ENCODE assay signal across 13 mouse cellular contexts in the genomic region with DNA sequence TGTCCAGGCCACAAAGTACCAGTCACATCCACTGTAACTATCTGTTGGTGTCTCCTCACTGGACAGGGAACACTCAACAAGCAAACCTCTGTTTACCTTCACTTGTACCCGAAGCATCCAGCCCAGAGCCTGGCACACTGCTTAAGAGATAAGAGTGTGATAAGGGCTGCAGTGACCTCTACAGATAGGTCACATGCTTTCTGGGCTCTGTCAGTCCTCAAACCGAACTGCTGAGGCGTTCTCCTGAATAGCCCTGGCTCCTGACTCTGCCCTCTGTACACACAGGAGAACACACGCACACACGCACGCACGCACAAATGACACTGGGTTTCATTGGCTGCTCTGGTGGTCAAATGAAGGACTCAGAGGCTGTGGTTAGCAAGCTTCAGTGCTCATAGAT. TPM values are rescaled to one million over a fixed set of nuclear protein-coding genes. Genes with fewer than 3 reads are reported as not detected.
DNase-seq lines count a peak whose midpoint lies in the region; ATAC-seq lines count a peak whose summit lies in the region.
"Had no signal": no experiment of that assay in that cellular context is flagged by ENCODE, and none has a peak within 500 bp of the region (broad histone marks: within the 10 kb centered on the region; RNA-seq: fewer than 3 reads in every experiment).

No protein-coding gene starts in this region.

- no peak overlapping the region for H3K4me3 ChIP-seq in heart, embryonic 11.5 days (ENCODE audit: low read depth, low read length)
- H3K4me3 ChIP-seq in heart, embryonic 15.5 days: no peak overlapping the region
- no peak overlapping the region for H3K4me3 ChIP-seq in liver, embryonic 16.5 days (ENCODE audit: low read depth, low read length)
- H3K4me3 ChIP-seq: hindbrain, embryonic 12.5 days; lung, embryonic 15.5 days had no signal

- no peaks in the 10 kb centered on the region for H3K36me3 ChIP-seq in heart, embryonic 11.5 days (ENCODE audit: control insufficient read depth, insufficient read depth, low read length)
- H3K36me3 ChIP-seq in heart, embryonic 15.5 days: no peaks in the 10 kb centered on the region
- H3K36me3 ChIP-seq in liver, embryonic 16.5 days (ENCODE audit: control insufficient read depth, insufficient read depth): no peaks in the 10 kb centered on the region
- H3K36me3 ChIP-seq: hindbrain, embryonic 12.5 days; lung, embryonic 15.5 days had no signal

- ATAC-seq in heart, embryonic 11.5 days (replicated peaks; ENCODE audit: insufficient number of reproducible peaks, low FRiP score, low TSS enrichment): peak; percentile 17; the same call in 1 of the 2 replicates
- ATAC-seq in heart, embryonic 15.5 days (replicated peaks; ENCODE audit: insufficient number of reproducible peaks, insufficient read depth, low FRiP score, low read depth): peak; percentile 54; the same call in 1 of the 2 replicates
- peak; percentile 77 for ATAC-seq in liver, embryonic 16.5 days (ENCODE audit: low read depth)

- H3K9me3 ChIP-seq in heart, embryonic 11.5 days (replicated peaks; ENCODE audit: control insufficient read depth, low read length): no peaks in the 10 kb centered on the region
- H3K9me3 ChIP-seq in heart, embryonic 15.5 days (replicated peaks): no peaks in the 10 kb centered on the region
- no peaks in the 10 kb centered on the region for H3K9me3 ChIP-seq in liver, embryonic 16.5 days (replicated peaks; ENCODE audit: control insufficient read depth, low read length)
- H3K9me3 ChIP-seq: hindbrain, embryonic 12.5 days; lung, embryonic 15.5 days had no signal

- WGBS in heart, embryonic 11.5 days (ENCODE audit: insufficient replicate concordance): 25% methylated on average over 7 of the region's 7 CpGs
- WGBS in heart, embryonic 15.5 days: 27% methylated on average over 7 of the region's 7 CpGs
- 29% methylated on average over 7 of the region's 7 CpGs for WGBS in liver, embryonic 16.5 days (ENCODE audit: insufficient replicate concordance)

- H3K27me3 ChIP-seq in heart, embryonic 11.5 days (ENCODE audit: control insufficient read depth, insufficient read depth, low read length): no peaks in the 10 kb centered on the region
- no peaks in the 10 kb centered on the region for H3K27me3 ChIP-seq in heart, embryonic 15.5 days
- no peaks in the 10 kb centered on the region for H3K27me3 ChIP-seq in liver, embryonic 16.5 days (ENCODE audit: control insufficient read depth, insufficient read depth, low read depth, low read length)
- H3K27me3 ChIP-seq: hindbrain, embryonic 12.5 days; lung, embryonic 15.5 days had no signal

- H3K27ac ChIP-seq in heart, embryonic 11.5 days (ENCODE audit: low read depth, low read length): peak overlapping the region; percentile 22; the same call in 1 of the 2 replicates
- H3K27ac ChIP-seq in heart, embryonic 15.5 days: peak overlapping the region; percentile 48; the same call in 1 of the 2 replicates
- H3K27ac ChIP-seq in liver, embryonic 16.5 days (ENCODE audit: low read length): no peak overlapping the region
- H3K27ac ChIP-seq: hindbrain, embryonic 12.5 days; lung, embryonic 15.5 days had no signal

- peaks cover 47% of the 10 kb centered on the region for H3K4me1 ChIP-seq in heart, embryonic 11.5 days (ENCODE audit: control insufficient read depth, insufficient read depth, low read length)
- peaks cover 54% of the 10 kb centered on the region for H3K4me1 ChIP-seq in heart, embryonic 15.5 days (replicated peaks)
- H3K4me1 ChIP-seq in liver, embryonic 16.5 days (ENCODE audit: control insufficient read depth, low read depth, low read length): peaks cover 31% of the 10 kb centered on the region

- DNase-seq in heart, postnatal 4 days: no peak
- DNase-seq in A20 (ENCODE audit: low read depth, low spot score): peak; percentile 52
- DNase-seq in urinary bladder, postnatal 10 days (ENCODE audit: low spot score): no peak
- no peak for DNase-seq in adrenal gland, adult 18-20 months (ENCODE audit: low spot score in 2 of 2)
- no peak for DNase-seq in adrenal gland, postnatal 14 days
- DNase-seq: gastrocnemius, postnatal 14 days; kidney, adult 8-10 months; right cerebral cortex, adult 18-20 months had no signal

- H3K9ac ChIP-seq in heart, embryonic 11.5 days (ENCODE audit: low read depth, low read length): peak overlapping the region; percentile 34; the same call in 1 of the 2 replicates
- no peak overlapping the region for H3K9ac ChIP-seq in heart, embryonic 15.5 days
- no peak overlapping the region for H3K9ac ChIP-seq in liver, embryonic 16.5 days (ENCODE audit: low read depth, low read length)
- H3K9ac ChIP-seq: hindbrain, embryonic 12.5 days; lung, embryonic 15.5 days had no signal

- H3K4me2 ChIP-seq in heart, embryonic 11.5 days: no peak overlapping the region
- no peak overlapping the region for H3K4me2 ChIP-seq in heart, embryonic 15.5 days
- H3K4me2 ChIP-seq in liver, embryonic 16.5 days (ENCODE audit: low read depth, low read length): no peak overlapping the region
- H3K4me2 ChIP-seq: hindbrain, embryonic 12.5 days; lung, embryonic 15.5 days had no signal

RNA-seq across cellular contexts. Expression of a gene that starts 8.5 kb away (rescaled TPM):
- 4.9 and 5.7 TPM in 2 replicates for polyA plus RNA-seq in heart, embryonic 11.5 days (2014; fragmentation: Nextera tagmentation; extraction: Ambion mirVana)
- total RNA-seq in heart, postnatal 4 days (2021): 10 to 100 TPM; 10.3 to 12.9 TPM
- 5.3 and 9.9 TPM in 2 replicates for polyA plus RNA-seq in heart, embryonic 15.5 days (2015; fragmentation: Nextera tagmentation; extraction: Ambion mirVana)
- 3.6 and 5.0 TPM in 2 replicates for polyA plus RNA-seq in liver, embryonic 16.5 days (2015; fragmentation: Nextera tagmentation; extraction: Ambion mirVana)
- 1 to 10 TPM; 4.1 to 5.1 TPM for total RNA-seq in adrenal gland, adult 18-20 months (2021)
- 7.3 and 9.5 TPM in 2 replicates for total RNA-seq in adrenal gland, postnatal 14 days (2021)

RNA-seq across cellular contexts. Expression of a gene that starts 12.7 kb away (rescaled TPM):
- polyA plus RNA-seq in heart, embryonic 11.5 days (2014; fragmentation: Nextera tagmentation; extraction: Ambion mirVana): 49.4 and 50.4 TPM in 2 replicates
- 10 to 100 TPM; 19.7 to 22.7 TPM for total RNA-seq in heart, postnatal 4 days (2021)
- polyA plus RNA-seq in heart, embryonic 15.5 days (2015; fragmentation: Nextera tagmentation; extraction: Ambion mirVana): 35.4 and 39.9 TPM in 2 replicates
- 14.0 and 16.3 TPM in 2 replicates for polyA plus RNA-seq in liver, embryonic 16.5 days (2015; fragmentation: Nextera tagmentation; extraction: Ambion mirVana)
- total RNA-seq in adrenal gland, adult 18-20 months (2021): 10 to 100 TPM; 17.5 to 17.6 TPM
- 14.2 and 19.3 TPM in 2 replicates for total RNA-seq in adrenal gland, postnatal 14 days (2021)

Comparison
In these comparisons a context has a peak if more than half of its experiments do, and no peak if none do; other contexts are left out.
1. ATAC-seq: peak in every context shown above with its lines; median percentile 77 in liver, embryonic 16.5 days; 54 in heart, embryonic 15.5 days; 17 in heart, embryonic 11.5 days.